Mouse (Mus musculus): ENCODE measurements at regions not wholly inside any gene's neighbourhood (a gene's known extent, or its start where the extent isn't known, plus 50 kb on each side); places are given as distances from the start of the nearest gene placed in this dataset.

DNA sequence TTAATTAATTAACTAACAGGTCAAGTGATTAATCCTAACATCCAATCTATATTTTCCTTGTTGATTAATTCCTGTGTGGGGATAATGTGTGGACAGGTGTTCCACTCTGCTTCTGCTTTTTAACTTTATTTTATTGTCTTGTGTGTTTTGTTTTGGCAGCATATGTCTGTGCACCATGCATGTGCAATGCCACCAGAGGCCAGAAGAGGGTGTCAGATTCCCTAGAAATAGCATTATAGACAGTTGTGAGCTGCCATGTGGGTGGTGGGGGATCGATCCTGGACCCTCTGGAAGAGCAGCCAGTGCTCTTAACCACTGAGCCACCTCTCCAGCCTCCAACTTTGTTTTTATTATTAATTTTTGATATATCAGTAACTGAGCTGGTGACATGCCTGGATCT, 65.6 kb downstream of the En1 start:
- no peak for DNase-seq (ENCODE audit: low spot score in 2 of 2)

DNA sequence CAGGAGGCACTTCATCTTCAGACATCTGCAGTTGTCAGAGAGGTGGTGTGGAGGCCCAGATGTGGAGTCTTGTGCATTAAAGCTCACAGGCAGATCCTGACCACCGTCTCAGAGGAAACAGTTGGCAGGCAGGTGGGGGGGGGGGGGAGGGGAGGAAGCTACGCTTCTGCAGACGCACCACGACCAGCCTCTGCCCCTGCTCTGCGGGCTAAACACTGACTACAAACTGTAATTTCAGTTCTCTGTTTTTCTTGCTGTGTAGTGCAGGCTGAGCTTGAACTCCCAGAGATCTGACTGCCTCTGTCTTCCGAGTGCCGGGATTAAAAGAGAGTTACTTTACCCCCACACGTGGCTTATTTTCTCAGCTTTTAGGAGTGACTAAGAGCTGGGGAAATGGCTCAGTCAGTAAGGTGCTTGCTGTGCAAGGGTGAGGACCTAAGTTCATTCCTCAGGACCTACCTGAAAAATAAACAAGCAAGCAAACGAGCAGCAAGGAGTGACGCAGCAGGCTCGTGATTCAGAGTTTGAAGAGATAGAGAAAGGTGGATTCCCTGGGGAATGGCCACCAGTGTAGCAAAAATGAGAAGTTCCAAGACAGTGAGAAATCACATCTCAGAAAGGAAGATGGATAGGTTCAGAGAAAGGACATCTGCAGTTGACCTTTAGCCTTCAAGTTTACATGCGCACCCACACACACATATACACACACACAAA, 81.5 kb downstream of the En1 start:
- no peak for DNase-seq (ENCODE audit: low spot score in 2 of 2)

DNA sequence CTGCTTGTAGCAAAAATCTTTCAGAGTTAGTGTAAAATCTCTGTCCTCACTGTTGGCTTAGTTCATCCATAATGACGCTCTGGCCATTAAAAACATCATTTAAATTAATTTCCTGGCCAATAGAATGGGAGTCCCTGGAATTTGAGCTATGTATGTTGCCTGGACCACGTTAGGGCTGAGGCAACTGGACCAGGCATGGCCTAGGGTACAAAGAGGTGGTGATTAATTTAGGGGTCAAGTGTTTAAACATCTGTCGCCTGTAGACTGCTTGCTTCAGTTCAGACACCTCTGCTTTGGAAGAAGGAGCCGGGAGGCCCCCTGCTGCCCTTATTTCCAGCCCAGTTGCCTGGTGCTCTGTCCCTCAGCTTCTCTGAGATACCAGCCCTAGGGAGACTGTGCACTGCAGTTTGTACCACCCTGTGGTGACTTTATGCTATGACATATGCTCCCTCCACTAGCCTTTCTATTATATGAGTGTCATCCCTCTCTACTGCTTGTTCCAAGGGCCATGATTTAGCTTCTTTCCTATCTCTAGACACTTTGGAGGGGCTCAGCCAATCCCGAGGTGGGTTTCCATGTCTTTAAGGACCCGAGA, 83.5 kb downstream of the En1 start:
- DNase-seq (ENCODE audit: low spot score in 2 of 2) = no peak

DNA sequence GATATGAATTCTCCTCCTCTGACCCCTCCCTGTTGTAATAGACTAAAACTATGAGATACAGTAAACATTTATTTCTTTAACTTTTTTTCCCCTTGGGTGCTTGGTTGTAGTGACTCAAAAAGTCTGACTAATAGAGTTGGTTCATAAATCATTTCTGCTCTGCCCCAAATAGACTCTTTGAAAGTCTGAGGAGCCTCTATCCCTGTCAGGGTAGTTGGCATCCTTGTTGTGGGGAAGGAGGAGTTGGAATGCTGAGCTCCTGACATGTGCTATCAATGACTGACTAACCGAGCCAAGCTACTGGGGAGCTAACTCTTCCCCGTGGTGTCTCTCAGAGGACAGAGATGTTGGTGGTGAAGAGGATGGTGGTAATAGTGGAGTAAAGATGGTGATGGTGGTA, 89.4 kb downstream of the En1 start:
- DNase-seq (ENCODE audit: low spot score in 2 of 2) = no peak

DNA sequence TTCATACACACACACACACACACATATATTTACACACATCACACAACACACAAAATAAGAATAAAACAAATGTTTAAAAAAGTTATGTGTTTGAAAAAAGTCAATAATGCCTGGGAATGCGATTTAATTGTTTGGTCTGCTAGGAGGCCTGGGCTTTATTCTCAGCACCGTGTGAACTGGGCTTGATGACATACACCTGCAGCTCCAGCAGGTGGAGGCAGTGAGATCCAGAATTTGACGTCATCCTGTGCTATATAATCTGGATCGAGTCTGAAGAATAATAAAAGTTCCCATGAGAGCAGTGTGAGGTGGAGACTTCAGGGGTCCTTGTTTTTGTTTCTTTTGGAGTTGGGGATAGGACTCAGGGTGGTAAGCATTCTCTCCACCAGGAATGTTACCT, 96.0 kb downstream of the En1 start:
- DNase-seq (ENCODE audit: low spot score in 2 of 2) = no peak

DNA sequence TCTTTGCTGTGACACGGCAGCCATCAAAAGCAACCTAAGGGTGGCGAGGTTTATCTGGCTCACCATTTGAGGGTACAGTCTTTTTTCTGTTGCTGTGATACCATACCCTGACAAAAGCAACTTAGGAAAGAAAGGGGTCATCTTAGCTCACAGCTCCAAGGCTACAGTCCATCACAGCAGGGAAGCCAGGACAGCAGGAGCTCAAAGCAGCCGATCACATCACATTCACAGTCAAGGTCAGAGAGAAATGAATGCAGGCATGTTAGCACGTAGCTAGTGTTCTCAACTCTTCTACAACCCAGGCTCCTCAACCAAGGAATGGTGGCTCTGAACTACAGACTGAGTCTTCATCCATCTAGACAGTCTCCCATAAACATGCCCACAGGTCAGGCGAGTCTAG, 102.0 kb downstream of the En1 start:
- no peak for DNase-seq (ENCODE audit: low spot score in 2 of 2)

DNA sequence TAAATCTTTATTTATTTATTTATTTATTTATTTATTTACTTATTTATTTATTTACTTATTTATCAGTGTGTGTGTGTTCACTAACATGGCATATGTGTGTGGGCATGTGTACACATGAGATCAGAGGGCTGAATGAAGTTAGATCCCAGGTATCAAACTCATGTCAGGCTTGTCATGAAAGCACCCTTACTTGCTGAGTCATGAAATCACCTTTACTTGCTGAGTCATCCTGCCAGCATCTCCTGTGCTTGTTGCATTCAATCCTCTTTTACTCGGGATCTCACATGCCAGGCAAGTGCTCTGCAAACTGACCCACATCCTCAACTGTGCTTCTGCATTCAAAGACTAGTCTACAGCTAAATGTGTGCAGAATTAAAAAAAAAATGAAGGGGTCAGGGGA, 103.8 kb downstream of the En1 start:
- no peak for DNase-seq (ENCODE audit: low spot score in 2 of 2)

DNA sequence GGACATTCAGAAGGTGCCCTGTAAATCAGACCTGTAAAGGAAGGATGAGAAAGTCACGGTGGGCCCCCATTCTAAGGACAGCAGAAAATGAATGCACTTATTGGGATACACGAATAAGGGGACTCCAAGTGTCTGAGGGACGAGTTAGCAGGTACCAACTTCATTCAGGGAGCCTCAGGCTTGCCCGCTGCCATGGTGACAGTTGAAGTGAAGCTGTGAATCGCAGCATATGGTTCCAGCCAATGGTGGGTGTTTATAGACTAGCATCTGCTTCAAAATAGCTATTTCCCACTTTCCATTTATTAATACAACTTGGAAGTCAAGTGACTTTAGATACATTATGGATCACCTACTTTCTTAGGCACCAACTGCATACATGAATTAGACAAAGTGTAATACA, 106.3 kb downstream of the En1 start:
- no peak for DNase-seq (ENCODE audit: low spot score in 2 of 2)

DNA sequence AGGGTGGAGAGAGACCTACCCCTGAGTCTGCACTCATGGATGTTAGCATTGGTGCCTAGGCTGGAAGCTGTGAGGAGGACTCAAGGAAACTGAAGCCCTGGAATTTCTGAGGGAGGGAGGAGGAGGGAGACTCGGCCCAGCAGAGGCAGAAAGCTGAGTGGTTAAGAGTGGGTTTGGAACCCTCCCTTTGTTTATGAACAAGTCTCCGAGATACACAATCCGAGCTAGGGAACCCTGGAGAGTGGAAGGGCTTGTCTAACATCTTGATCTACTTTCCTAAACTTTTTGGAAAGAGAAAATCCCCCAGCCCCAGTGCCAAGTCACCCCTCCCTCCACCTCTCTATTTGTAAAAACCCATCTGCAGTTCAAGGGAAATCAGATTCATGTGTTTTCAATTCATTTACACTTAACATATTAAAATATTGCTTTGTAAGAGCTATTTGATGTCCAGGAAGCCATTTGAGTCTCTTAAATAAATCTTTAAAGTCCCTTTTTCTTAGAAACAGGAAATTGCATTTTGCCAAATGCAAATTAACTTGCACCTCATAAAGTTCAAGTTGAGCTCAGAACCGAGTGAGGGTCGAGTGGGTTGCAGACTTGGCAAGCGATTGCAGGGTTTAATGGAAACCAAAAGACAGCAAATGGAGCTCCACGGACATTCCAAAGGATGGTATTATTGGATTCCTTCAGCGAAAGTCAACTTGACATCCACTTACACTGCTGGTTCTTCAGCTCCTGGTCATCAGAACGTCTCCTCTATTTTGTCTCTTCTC, 113.1 kb downstream of the En1 start:
- DNase-seq (ENCODE audit: low spot score in 2 of 2) = no peak

DNA sequence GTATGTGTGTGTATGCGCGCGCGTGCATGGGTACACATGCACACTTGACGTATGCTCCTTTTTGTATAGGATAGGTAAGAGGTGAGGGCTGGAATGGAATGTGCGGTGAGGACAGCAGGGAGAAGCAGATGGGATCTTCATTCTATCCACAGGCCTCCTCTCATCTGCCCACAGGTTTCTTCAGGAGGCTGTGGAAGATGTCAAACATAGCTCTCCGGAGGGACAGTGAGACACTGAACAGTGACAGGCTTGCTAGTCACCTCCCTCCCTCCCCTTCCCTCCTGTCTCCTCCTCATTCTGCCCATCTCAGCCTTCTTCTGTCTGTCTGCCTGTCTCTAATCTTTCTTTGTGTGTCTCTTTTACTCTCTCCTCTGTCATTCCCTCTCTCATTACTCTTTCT, 124.6 kb downstream of the En1 start:
- no peak for DNase-seq (ENCODE audit: low spot score in 2 of 2)

DNA sequence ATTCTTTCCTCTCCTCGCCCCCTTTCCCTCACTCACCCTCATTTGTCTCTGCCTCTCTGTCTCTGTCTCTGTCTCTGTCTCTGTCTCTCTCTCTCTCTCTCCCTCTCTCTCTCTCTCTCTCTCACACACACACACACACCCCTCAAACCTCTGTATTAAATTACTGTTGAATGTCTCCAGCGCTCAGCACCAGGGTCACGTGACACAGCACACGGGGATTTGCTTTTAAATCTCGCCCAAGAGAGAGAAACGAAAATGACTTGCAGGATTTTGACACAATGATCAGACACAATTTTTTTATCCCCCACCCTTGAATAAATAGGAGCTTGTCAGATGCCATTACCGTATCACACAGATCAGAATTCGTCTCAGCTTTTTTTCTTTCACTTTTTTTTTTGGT, 125.2 kb downstream of the En1 start:
- DNase-seq (ENCODE audit: low spot score in 2 of 2) = no peak

DNA sequence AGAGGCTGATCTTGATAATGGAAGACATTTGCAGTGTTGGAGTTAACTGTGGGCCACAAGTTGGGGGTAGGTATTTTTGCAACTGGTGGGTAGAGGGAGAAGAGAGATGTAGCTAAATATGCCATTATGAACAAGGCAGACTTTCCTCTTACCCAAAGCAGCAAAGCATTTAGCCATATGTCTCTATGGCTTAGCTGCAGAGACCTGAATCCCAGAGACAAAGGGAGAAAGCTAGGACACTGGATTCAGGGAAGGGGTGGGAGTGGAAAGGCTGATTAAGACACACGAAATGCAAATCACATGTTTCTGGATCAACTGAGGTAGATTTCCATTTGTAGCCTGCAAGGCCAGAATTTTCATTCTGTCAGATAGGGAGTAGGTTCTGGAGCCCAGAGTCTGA, 129.8 kb downstream of the En1 start:
- DNase-seq (ENCODE audit: low spot score in 2 of 2) = no peak

DNA sequence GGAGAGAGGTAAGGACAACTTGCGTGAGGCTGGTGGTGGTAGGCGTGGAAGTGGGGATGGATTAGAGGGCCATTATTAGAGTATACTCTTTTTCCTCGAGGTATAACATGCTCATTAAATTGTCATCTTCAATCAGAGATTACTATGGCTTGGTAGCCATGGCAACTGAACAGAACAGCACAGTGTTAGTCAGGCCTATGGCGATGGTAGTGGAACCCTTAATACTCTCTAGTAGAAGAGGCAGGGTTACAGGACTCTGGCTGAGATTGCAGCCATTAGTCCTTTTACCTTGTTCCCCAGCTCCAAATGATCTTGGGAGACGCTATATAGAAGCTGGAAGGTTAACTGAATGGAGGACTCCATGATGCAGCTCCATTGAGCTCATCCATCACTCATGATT, 131.5 kb downstream of the En1 start:
- no peak for DNase-seq (ENCODE audit: low spot score in 2 of 2)

DNA sequence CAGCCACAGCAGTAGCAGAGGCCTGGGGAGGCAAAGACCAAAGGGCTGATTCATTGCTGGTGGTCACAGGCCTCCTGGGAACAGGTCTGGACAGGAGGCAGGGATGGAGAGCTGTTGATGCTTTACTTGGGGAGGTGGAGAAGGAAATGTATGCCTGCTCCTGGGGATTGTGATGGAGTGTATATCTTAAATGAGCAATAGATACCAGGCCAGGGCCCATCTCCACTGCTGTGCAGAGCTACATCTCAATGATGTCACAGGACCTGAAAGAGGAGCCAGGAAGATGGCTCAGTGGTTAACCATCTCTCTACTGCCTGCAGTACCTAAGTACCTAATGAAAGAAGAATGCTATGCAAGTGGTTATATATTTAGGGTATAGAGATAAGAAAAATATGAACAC, 132.6 kb downstream of the En1 start:
- DNase-seq (ENCODE audit: low spot score in 2 of 2) = no peak

DNA sequence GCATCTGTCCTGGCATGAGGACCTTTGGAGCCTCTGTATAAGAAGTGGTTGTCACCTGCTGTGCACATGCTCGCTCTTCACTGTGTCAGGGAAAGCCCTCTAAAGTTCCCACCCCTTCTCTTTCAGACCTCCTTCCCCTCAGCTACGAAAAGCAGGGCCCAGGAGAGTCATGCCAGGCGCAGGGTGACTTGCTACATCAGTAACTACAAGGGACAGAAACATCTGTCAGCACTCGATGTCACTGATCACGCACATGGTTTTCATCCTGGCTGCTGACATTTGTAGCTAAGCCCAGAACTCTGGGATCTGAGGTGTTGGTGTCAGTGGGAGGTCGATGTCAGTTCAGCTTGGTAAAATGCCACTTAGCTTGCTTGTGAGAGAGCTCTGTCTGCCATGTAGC, 137.3 kb downstream of the En1 start:
- DNase-seq (ENCODE audit: low spot score in 2 of 2) = no peak

DNA sequence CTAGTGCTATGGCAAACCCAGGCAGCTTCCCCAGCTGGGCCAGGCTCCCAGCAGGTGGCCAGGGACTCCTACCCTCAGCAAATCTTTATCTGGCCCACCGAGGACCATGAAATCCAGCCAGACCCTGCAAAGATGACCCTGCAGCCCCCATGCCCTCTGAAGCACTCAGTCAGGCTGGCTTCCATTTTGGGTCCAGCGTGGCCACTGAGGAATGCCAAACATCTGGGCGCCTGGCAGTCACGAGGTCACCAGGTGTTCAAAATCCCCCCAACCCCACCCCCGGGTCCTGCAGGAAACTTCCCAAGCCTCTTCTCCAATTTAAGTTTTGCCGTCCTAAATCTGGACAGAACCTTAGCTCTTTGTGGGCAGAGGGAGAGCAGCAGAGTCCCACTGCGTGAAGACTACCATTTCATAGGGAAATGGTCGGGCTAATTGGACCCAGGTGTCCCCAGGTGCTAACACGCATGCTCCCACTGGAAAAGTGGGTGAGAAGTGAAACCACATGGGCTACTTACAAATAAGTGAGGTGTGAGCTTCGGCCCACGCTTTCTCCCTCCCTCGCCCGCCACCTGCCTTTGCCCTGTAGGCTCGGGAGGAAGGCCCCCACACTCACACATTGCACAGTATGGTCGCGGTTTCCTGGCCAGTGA, 139.0 kb downstream of the En1 start:
- no peak for DNase-seq (ENCODE audit: low spot score in 2 of 2)

DNA sequence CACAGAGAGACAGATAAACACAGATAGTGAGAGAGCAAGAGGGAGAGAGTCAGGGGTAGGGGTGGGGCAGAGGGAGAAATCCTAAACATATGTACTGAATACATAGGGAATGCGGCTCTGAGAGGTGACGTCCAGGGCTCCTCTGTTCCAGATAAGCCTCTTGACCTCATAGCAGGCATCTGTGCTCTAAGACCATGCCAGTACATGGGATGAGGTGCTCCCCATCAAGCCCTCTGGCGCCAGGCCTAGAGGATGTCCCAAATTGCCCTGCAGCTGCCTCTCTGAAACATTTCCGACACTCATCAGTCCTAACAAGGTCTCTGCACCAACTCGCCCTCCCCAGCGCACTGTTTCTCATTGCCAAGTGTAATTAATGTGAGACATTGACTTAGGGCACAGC, 146.7 kb downstream of the En1 start:
- peak in 1 of 2 experiments; percentile 5 for DNase-seq (ENCODE audit: low spot score in 2 of 2)

DNA sequence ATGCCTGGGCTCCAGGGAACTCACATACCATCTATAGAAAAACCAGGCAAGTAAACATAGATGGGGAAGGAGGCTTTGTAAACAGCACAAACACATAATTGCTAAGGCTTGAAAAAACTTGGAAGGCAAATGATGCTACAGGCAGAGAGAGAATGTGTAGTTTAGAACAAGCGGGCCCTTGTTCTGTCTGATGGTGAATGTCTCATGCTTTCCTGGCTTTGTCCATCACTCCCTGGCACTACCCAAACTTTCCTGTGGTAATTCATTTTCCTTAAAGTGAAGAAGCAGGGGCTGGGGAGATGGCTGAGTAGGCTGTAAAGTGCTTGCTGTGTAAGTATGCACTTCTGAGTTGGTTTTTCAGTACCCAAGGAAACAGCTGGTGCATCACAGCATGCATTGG, 151.2 kb downstream of the En1 start:
- DNase-seq (ENCODE audit: low spot score in 2 of 2) = no peak

DNA sequence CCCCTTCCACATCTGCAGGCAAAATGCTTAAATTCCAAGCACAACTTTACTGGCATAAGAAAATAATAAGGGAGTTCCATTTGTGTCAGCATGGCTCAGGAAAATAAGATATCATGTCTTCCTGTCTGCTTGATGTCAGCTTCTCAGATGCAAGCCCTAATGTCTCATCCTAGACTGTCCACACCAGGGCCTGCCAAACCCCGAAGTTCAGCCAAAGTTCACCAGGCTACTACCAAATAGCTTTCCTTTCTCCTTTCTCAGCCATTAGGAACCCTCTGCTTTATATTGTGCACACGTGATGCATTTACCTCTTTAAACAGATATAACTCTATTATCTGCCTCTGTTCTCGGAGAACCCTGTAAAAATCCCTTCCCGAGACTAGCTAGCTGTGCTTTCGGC, 152.1 kb downstream of the En1 start:
- DNase-seq (ENCODE audit: low spot score in 2 of 2) = no peak

DNA sequence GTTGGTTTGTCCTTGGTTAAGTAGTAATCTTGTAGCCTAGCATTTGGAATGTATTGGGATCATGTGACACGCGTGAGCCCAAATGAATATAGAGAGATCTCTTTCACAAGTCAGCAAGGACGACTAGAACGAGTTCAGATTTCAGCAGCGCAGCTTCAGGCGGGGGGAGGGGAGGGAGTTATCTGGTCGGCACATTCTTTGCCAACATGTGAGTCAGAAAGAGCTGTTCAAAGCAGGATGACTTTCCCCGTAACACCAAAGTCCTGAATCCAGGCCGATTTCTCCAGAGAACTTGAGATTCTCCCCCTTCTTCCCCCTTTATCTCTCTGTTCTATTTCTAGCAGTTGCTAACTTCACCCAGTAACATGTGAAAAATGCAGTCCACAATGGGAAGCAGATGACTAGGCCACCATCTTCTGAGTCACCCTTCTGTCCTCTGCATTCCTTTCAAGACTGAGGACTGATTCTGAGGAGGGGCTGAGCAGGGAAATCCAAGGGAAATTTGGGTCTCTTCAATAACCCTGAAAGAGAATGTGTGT, 155.1 kb downstream of the En1 start:
- DNase-seq (ENCODE audit: low spot score in 2 of 2) = peak in 1 of 2 experiments; percentile 7

DNA sequence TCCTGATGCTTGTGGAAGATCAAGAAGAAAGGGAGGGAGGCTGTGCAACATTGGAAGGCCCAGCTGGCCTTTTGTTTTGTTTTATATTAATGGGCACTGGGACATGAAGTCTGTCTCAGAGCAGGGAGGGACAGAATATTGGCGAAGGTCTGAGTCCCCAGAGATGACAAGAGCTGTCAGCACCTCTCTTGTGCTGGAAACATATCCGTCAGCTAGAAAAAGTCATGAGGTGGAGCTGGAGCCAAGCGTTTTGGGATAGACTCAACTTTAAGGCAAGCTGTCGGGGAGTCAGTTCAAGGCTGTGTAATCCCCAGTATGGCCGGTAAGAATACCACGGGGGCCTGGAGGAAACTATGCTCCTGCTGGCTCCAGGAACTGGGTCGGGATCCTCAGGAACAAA, 156.0 kb downstream of the En1 start:
- DNase-seq (ENCODE audit: low spot score in 2 of 2) = no peak

DNA sequence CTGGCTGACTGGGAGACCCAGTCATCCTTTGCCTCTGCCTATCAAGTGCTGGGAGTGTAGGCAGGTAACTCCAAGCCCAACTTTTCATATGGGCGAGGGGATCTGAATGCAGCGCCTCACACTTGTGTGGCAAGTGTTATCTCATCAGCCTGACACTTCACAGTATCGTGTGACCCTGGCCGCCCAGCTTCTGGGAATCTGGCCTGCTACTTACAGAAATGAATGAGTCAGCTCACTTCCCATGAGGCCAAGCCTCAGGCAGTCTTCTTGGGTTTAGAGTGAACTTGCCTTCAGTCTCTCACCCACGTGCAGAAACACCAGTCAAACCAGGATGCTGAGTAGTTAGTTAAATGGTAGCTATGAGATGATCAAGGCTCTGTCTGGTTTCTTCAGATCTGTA, 156.5 kb downstream of the En1 start:
- DNase-seq (ENCODE audit: low spot score in 2 of 2) = no peak
